8 mouse cellular contexts compared by ENCODE assay signal in genomic region chr9:63737426-63737931, GRCm38 (mm10). TPM values are rescaled to one million over a fixed set of nuclear protein-coding genes. Genes with fewer than 3 reads are reported as not detected.
DNase-seq lines count a peak whose midpoint lies in the region; ATAC-seq and TF ChIP-seq lines count a peak whose summit lies in the region.

No protein-coding gene starts in this region.

- peak; percentile 62 for DNase-seq in kidney, postnatal 10 days
- no peak for DNase-seq in kidney, adult 8-10 months
- peak; percentile 55 for DNase-seq in adipocyte (ENCODE audit: low spot score)
- DNase-seq in induced T-regulatory cell, adult 2 months (ENCODE audit: low read depth): peak; percentile 95
- DNase-seq in urinary bladder, postnatal 4 days (ENCODE audit: low spot score in 2 of 2): no peak
- no peak for DNase-seq in cerebellum, adult 11 months
- DNase-seq in midbrain, postnatal 0 days (ENCODE audit: low spot score): no peak

- H3K27me3 ChIP-seq in small intestine, adult 2 months (ENCODE audit: control insufficient read depth, insufficient read depth, low read length): no peaks in the 10 kb centered on the region
- H3K27me3 ChIP-seq in midbrain, postnatal 0 days (ENCODE audit: insufficient read depth, low read length): no peaks in the 10 kb centered on the region

- TF ChIP-seq CTCF in small intestine, adult 2 months (IDR thresholded peaks at IDR 0.05; ENCODE audit: extremely low read depth, insufficient read length, insufficient replicate concordance, low read depth, low read length): no peak
- TF ChIP-seq CTCF in midbrain, postnatal 0 days (IDR thresholded peaks at IDR 0.05): no peak

- H3K4me2 ChIP-seq in midbrain, postnatal 0 days (ENCODE audit: low read depth, low read length, poor library complexity, severe bottlenecking): no peak overlapping the region

- 63% methylated on average over 9 of the region's 9 CpGs for WGBS in small intestine, adult 2 months
- 76% methylated on average over 9 of the region's 9 CpGs for WGBS in midbrain, postnatal 0 days

- H3K36me3 ChIP-seq in small intestine, adult 2 months (ENCODE audit: control insufficient read depth, insufficient read depth, low read length): peaks cover 5% of the 10 kb centered on the region; the same call in 1 of the 2 replicates
- H3K36me3 ChIP-seq in midbrain, postnatal 0 days (ENCODE audit: insufficient read depth, low read length): no peaks in the 10 kb centered on the region

- no peak for TF ChIP-seq POLR2A in small intestine, adult 2 months (IDR thresholded peaks at IDR 0.05; ENCODE audit: low read depth, low read length)

- no peak for ATAC-seq in midbrain, postnatal 0 days (ENCODE audit: low FRiP score)

- H3K9me3 ChIP-seq in midbrain, postnatal 0 days (ENCODE audit: low read length): no peaks in the 10 kb centered on the region

- H3K9ac ChIP-seq in midbrain, postnatal 0 days (replicated peaks; ENCODE audit: low read length, poor library complexity, severe bottlenecking): no peak overlapping the region

- peaks cover 35% of the 10 kb centered on the region for H3K4me1 ChIP-seq in small intestine, adult 2 months (ENCODE audit: control insufficient read depth, insufficient read depth, insufficient read length, low read length)
- H3K4me1 ChIP-seq in midbrain, postnatal 0 days (ENCODE audit: insufficient read depth, low read length): no peaks in the 10 kb centered on the region

- H3K27ac ChIP-seq in small intestine, adult 2 months (ENCODE audit: insufficient read depth, low read depth, low read length): 0 out of 2 replicates have a peak overlapping the region, but pooled peaks have one; percentile 8
- H3K27ac ChIP-seq in midbrain, postnatal 0 days (ENCODE audit: low read depth, low read length): no peak overlapping the region

- no peak overlapping the region for H3K4me3 ChIP-seq in small intestine, adult 2 months (ENCODE audit: low read depth, low read length)
- no peak overlapping the region for H3K4me3 ChIP-seq in midbrain, postnatal 0 days (ENCODE audit: low read depth, low read length)

RNA-seq across cellular contexts. Expression of gene Smad3, which starts 20.3 kb away (rescaled TPM):
- polyA plus RNA-seq in small intestine, adult 2 months (2012; rRNA removed): 13.9 and 21.6 TPM in 2 replicates
- total RNA-seq in midbrain, postnatal 0 days (2014; rRNA removed): 13.2 and 20.6 TPM in 2 replicates
- 4.0 TPM in 2 replicates for polyA plus RNA-seq in midbrain, postnatal 0 days (2015; fragmentation: Nextera tagmentation; extraction: Ambion mirVana)

Comparison
In these comparisons a context has a peak if more than half of its experiments do, and no peak if none do; other contexts are left out.
1. DNase-seq: peak in kidney, postnatal 10 days (single experiment), adipocyte (single experiment) and induced T-regulatory cell, adult 2 months (single experiment); none in kidney, adult 8-10 months (0 of 2), urinary bladder, postnatal 4 days (0 of 2), cerebellum, adult 11 months (single experiment) and midbrain, postnatal 0 days (single experiment).